10 mouse cellular contexts compared by ENCODE assay signal in the genomic region with DNA sequence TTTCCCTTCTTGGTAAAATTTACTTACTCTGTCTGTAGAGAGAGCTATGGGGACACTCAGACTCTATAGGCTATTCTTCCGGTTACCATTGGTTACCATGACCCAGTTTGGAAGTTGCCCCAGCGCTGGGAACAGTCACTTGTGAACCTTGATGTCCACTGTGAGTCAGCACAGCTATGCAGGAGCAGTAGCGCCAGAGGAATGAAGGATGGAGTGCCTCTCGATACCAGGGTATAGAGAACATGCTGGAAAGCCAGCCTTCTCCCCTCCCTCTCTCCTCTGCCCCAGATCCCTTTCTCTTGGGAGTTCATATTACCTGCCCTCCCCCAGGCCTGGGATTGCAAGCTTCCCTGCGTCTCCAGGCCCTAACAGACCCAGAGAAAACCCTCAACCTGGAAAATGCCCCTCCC.
DNase-seq lines count a peak whose midpoint lies in the region; ATAC-seq lines count a peak whose summit lies in the region.
"Had no signal": no experiment of that assay in that cellular context is flagged by ENCODE, and none has a peak within 500 bp of the region (broad histone marks: within the 10 kb centered on the region; RNA-seq: fewer than 3 reads in every experiment).

No protein-coding gene starts in this region.

- H3K9me3 ChIP-seq in heart, embryonic 13.5 days, result no peaks in the 10 kb centered on the region
- H3K9me3 ChIP-seq in forebrain, embryonic 11.5 days (ENCODE audit: control insufficient read depth, low read length), result no peaks in the 10 kb centered on the region
- no peaks in the 10 kb centered on the region for H3K9me3 ChIP-seq in midbrain, embryonic 11.5 days (ENCODE audit: control insufficient read depth, low read length)

- 52% methylated on average over 5 of the region's 5 CpGs for WGBS in heart, embryonic 13.5 days
- 60% methylated on average over 5 of the region's 5 CpGs for WGBS in forebrain, embryonic 11.5 days
- 61% methylated on average over 5 of the region's 5 CpGs for WGBS in midbrain, embryonic 11.5 days

- H3K36me3 ChIP-seq in heart, embryonic 13.5 days, result no peaks in the 10 kb centered on the region
- no peaks in the 10 kb centered on the region for H3K36me3 ChIP-seq in forebrain, embryonic 11.5 days (ENCODE audit: control insufficient read depth, insufficient read depth, low read length)
- no peaks in the 10 kb centered on the region for H3K36me3 ChIP-seq in midbrain, embryonic 11.5 days (ENCODE audit: control insufficient read depth, insufficient read depth, low read length)

- H3K27ac ChIP-seq in heart, embryonic 13.5 days (replicated peaks), result peak overlapping the region; percentile 67
- H3K27ac ChIP-seq in forebrain, embryonic 11.5 days (ENCODE audit: low read depth, low read length), result peak overlapping the region; percentile 67
- peak overlapping the region; percentile 73; the same call in 1 of the 2 replicates for H3K27ac ChIP-seq in midbrain, embryonic 11.5 days (ENCODE audit: low read depth, low read length)

- DNase-seq in heart, postnatal 14 days, result no peak
- DNase-seq in NIH3T3 (ENCODE audit: low read depth), result peak; percentile 48
- DNase-seq in forebrain, embryonic 11.5 days (ENCODE audit: low spot score), result peak; percentile 35
- DNase-seq in midbrain, embryonic 11.5 days (ENCODE audit: low spot score, missing footprints), result no peak
- no peak for DNase-seq in left cerebral cortex, adult 18-20 months (ENCODE audit: low spot score in 2 of 2)
- no peak for DNase-seq in lung, postnatal 10 days
- DNase-seq in gastrocnemius, postnatal 10 days, result no peak
- DNase-seq: kidney, adult 11 months had no signal

- H3K4me3 ChIP-seq in heart, embryonic 13.5 days, result no peak overlapping the region
- no peak overlapping the region for H3K4me3 ChIP-seq in forebrain, embryonic 11.5 days (ENCODE audit: low read depth, low read length)
- H3K4me3 ChIP-seq in midbrain, embryonic 11.5 days (ENCODE audit: low read depth, low read length), result no peak overlapping the region

- H3K4me1 ChIP-seq in heart, embryonic 13.5 days, result peaks cover 85% of the 10 kb centered on the region
- H3K4me1 ChIP-seq in forebrain, embryonic 11.5 days (replicated peaks; ENCODE audit: control insufficient read depth, insufficient read depth, low read length), result peaks cover 11% of the 10 kb centered on the region
- H3K4me1 ChIP-seq in midbrain, embryonic 11.5 days (ENCODE audit: control insufficient read depth, insufficient read depth, low read length), result peaks cover 24% of the 10 kb centered on the region

- no peaks in the 10 kb centered on the region for H3K27me3 ChIP-seq in heart, embryonic 13.5 days (replicated peaks)
- no peaks in the 10 kb centered on the region for H3K27me3 ChIP-seq in forebrain, embryonic 11.5 days (ENCODE audit: control insufficient read depth, insufficient read depth, low read length)
- no peaks in the 10 kb centered on the region for H3K27me3 ChIP-seq in midbrain, embryonic 11.5 days (ENCODE audit: control insufficient read depth, insufficient read depth, low read length)
- H3K27me3 ChIP-seq: CH12.LX had no signal

- intact Hi-C loops in heart, postnatal 14 days (cut with DNase I), result loop anchor here (2.0 kb wide), 1 partner anchor 140 kb away; no protein-coding TSS in a partner anchor

- H3K9ac ChIP-seq in heart, embryonic 13.5 days, result peak overlapping the region; percentile 34; the same call in 1 of the 2 replicates
- H3K9ac ChIP-seq in forebrain, embryonic 11.5 days (ENCODE audit: low read length), result no peak overlapping the region
- no peak overlapping the region for H3K9ac ChIP-seq in midbrain, embryonic 11.5 days (ENCODE audit: low read length)

- ATAC-seq in heart, embryonic 13.5 days (ENCODE audit: extremely low read depth, insufficient number of reproducible peaks, low FRiP score, low TSS enrichment), result no peak
- no peak for ATAC-seq in forebrain, embryonic 11.5 days (replicated peaks; ENCODE audit: low FRiP score)
- ATAC-seq in midbrain, embryonic 11.5 days (ENCODE audit: low FRiP score), result no peak

- H3K4me2 ChIP-seq in heart, embryonic 13.5 days, result no peak overlapping the region
- H3K4me2 ChIP-seq in forebrain, embryonic 11.5 days (ENCODE audit: low read depth, low read length, severe bottlenecking), result no peak overlapping the region
- H3K4me2 ChIP-seq in midbrain, embryonic 11.5 days, result no peak overlapping the region

Comparison
In these comparisons a context has a peak if more than half of its experiments do, and no peak if none do; other contexts are left out.
1. DNase-seq: peak in NIH3T3 (single experiment) and forebrain, embryonic 11.5 days (single experiment); none in heart, postnatal 14 days (0 of 2), midbrain, embryonic 11.5 days (single experiment), left cerebral cortex, adult 18-20 months (0 of 2), lung, postnatal 10 days (single experiment) and gastrocnemius, postnatal 10 days (single experiment).
2. Peak in every context shown above with its lines, with median percentiles within 50 percentile points of each other: H3K27ac ChIP-seq.